Mouse (Mus musculus): Measurements from ENCODE around the gene Ikzf2. TPM values are rescaled to one million over a fixed set of nuclear protein-coding genes. Genes with fewer than 3 reads are reported as not detected.

The Ikzf2 gene
- polyA plus RNA-seq, 1 experiment: 0.18 TPM

DNA sequence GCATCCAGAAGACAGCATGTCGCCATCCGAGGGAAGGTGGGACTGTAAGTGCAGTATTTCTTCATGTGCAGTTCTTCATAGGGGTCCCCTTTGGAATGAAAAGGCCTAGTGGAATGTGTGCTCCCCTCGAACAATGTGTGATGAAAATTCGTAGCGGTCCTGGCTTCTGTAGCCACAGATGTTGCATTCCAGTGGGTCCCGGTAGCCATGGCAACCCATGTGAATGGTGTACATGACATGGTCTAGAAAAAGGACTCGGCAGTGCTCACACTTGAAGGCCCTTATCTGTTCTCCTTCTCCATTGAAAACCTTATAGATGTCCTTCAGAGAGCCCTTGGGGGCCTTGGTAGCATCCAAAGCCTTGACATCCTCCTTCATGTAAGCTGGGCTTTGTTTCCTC, 148.4 kb downstream of the Ikzf2 start:
- H3K4me3 ChIP-seq (ENCODE audit: insufficient read depth, poor library complexity, severe bottlenecking): no peak overlapping the region
- H3ac ChIP-seq (ENCODE audit: control insufficient read depth, insufficient read length, low read depth): no peak overlapping the region
- no peaks in the 10 kb centered on the region for H3K36me3 ChIP-seq (ENCODE audit: control insufficient read depth, insufficient read depth)
- TF ChIP-seq USF1 (IDR thresholded peaks at IDR 0.05; ENCODE audit: low read depth): no peak
- TF ChIP-seq MYOD1 (IDR thresholded peaks at IDR 0.05; ENCODE audit: control insufficient read depth, insufficient read length, low read depth): no peak
- TF ChIP-seq CEBPB (IDR thresholded peaks at IDR 0.05; ENCODE audit: low read depth): no peak
- no peak for TF ChIP-seq MAX (IDR thresholded peaks at IDR 0.05)
- no peak for TF ChIP-seq FOSL1 (IDR thresholded peaks at IDR 0.05; ENCODE audit: insufficient read depth, low read length, poor library complexity, severe bottlenecking)
- no peak for TF ChIP-seq CTCF (IDR thresholded peaks at IDR 0.05; ENCODE audit: control insufficient read depth, insufficient read depth, insufficient read length)
- TF ChIP-seq MYOG (IDR thresholded peaks at IDR 0.05; ENCODE audit: control insufficient read depth, extremely low read depth, insufficient read length): no peak
- no peaks in the 10 kb centered on the region for H3K27me3 ChIP-seq (ENCODE audit: control insufficient read depth, insufficient read depth, insufficient read length)
- H3K79me3 ChIP-seq (ENCODE audit: low read depth): no peaks in the 10 kb centered on the region
- no peaks in the 10 kb centered on the region for H3K79me2 ChIP-seq (ENCODE audit: control insufficient read depth, insufficient read depth)

DNA sequence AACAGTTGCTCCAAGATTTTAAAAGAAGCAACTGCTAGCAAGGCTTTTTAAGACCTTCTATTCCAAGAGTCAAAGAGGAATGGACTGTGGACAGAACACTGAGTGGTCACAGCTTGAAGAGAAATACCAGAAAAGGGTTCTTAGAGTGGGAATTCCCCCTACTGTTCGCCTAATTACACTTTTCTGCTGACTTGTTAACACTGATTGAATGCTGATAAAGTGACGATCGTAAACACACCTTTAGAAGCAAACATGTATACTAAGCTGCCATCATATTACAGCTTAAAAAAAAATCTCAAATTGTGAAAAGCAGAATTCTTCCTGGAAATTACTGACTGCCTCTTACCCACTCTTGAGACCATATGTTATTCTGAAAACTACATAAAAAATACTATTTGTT, 149.4 kb downstream of the Ikzf2 start:
- H3K79me3 ChIP-seq (ENCODE audit: low read depth): no peaks in the 10 kb centered on the region
- no peaks in the 10 kb centered on the region for H3K27me3 ChIP-seq (ENCODE audit: control insufficient read depth, insufficient read depth, insufficient read length)
- no peaks in the 10 kb centered on the region for H3K79me2 ChIP-seq (ENCODE audit: control insufficient read depth, insufficient read depth)
- no peak overlapping the region for H3ac ChIP-seq (ENCODE audit: control insufficient read depth, insufficient read length, low read depth)
- TF ChIP-seq MYOD1 (IDR thresholded peaks at IDR 0.05; ENCODE audit: control insufficient read depth, insufficient read length, low read depth): no peak
- TF ChIP-seq CEBPB (IDR thresholded peaks at IDR 0.05; ENCODE audit: low read depth): no peak
- no peak for TF ChIP-seq CTCF (IDR thresholded peaks at IDR 0.05; ENCODE audit: control insufficient read depth, insufficient read depth, insufficient read length)
- TF ChIP-seq MAX (IDR thresholded peaks at IDR 0.05): no peak
- TF ChIP-seq FOSL1 (IDR thresholded peaks at IDR 0.05; ENCODE audit: insufficient read depth, low read length, poor library complexity, severe bottlenecking): no peak
- no peak for TF ChIP-seq MYOG (IDR thresholded peaks at IDR 0.05; ENCODE audit: control insufficient read depth, extremely low read depth, insufficient read length)
- no peak for TF ChIP-seq USF1 (IDR thresholded peaks at IDR 0.05; ENCODE audit: low read depth)
- no peaks in the 10 kb centered on the region for H3K36me3 ChIP-seq (ENCODE audit: control insufficient read depth, insufficient read depth)
- H3K4me3 ChIP-seq (ENCODE audit: insufficient read depth, poor library complexity, severe bottlenecking): no peak overlapping the region

DNA sequence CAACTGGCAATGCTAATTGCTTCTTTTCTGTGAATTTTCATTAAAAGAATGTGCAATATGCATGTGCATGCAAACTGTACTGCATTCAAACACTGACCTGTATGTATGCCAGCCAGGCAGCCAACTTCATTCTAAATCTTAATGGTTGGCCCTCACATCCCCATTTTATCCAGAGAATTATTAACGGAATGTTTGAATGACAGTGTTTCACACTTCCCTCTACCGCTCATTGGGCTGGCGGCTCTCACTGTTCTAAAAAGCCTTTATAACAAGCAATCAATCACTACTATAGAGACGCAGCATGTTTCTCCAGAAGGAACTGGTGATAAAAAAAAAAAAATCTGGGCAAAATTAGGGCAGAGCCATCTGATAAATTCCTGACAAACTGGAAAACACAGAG, 151.5 kb downstream of the Ikzf2 start:
- TF ChIP-seq CEBPB (IDR thresholded peaks at IDR 0.05; ENCODE audit: low read depth): no peak
- TF ChIP-seq FOSL1 (IDR thresholded peaks at IDR 0.05; ENCODE audit: insufficient read depth, low read length, poor library complexity, severe bottlenecking): no peak
- no peak for TF ChIP-seq CTCF (IDR thresholded peaks at IDR 0.05; ENCODE audit: control insufficient read depth, insufficient read depth, insufficient read length)
- TF ChIP-seq MAX (IDR thresholded peaks at IDR 0.05): no peak
- no peak for TF ChIP-seq USF1 (IDR thresholded peaks at IDR 0.05; ENCODE audit: low read depth)
- no peak for TF ChIP-seq MYOD1 (IDR thresholded peaks at IDR 0.05; ENCODE audit: control insufficient read depth, insufficient read length, low read depth)
- TF ChIP-seq MYOG (IDR thresholded peaks at IDR 0.05; ENCODE audit: control insufficient read depth, extremely low read depth, insufficient read length): no peak
- Histone ChIP-seq H3ac (ENCODE audit: control insufficient read depth, insufficient read length, low read depth) (no peak overlapping the region), H3K79me2 (ENCODE audit: control insufficient read depth, insufficient read depth) (no peaks in the 10 kb centered on the region), H3K27me3 (ENCODE audit: control insufficient read depth, insufficient read depth, insufficient read length) (no peaks in the 10 kb centered on the region), H3K79me3 (ENCODE audit: low read depth) (no peaks in the 10 kb centered on the region), H3K36me3 (ENCODE audit: control insufficient read depth, insufficient read depth) (no peaks in the 10 kb centered on the region), H3K4me3 (ENCODE audit: insufficient read depth, poor library complexity, severe bottlenecking) (no peak overlapping the region)

DNA sequence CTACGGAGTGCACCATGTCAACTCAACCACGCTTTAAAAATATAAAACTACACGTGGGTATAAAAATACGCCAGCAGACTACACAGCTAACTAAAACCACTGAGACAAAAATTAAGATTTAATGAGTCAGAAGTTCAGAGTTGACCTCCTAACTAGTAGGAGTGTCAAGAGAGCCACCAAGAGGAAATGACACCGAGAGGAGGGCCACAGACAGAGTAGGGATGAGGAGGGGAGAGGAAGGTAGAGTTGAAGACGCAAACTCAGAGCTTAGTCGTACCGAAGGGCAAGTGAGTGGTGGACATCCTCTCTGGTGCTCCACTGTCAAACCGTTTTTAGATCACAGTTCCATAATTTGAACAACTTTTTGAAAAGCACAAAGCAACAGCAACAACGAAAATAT, 154.0 kb downstream of the Ikzf2 start:
- Histone ChIP-seq H3K27me3 (ENCODE audit: control insufficient read depth, insufficient read depth, insufficient read length) (no peaks in the 10 kb centered on the region), H3K36me3 (ENCODE audit: control insufficient read depth, insufficient read depth) (no peaks in the 10 kb centered on the region), H3K4me3 (ENCODE audit: insufficient read depth, poor library complexity, severe bottlenecking) (no peak overlapping the region), H3K79me2 (ENCODE audit: control insufficient read depth, insufficient read depth) (no peaks in the 10 kb centered on the region), H3K79me3 (ENCODE audit: low read depth) (no peaks in the 10 kb centered on the region), H3ac (ENCODE audit: control insufficient read depth, insufficient read length, low read depth) (no peak overlapping the region)
- TF ChIP-seq FOSL1 (IDR thresholded peaks at IDR 0.05; ENCODE audit: insufficient read depth, low read length, poor library complexity, severe bottlenecking) (no peak), USF1 (IDR thresholded peaks at IDR 0.05; ENCODE audit: low read depth) (no peak), MAX (IDR thresholded peaks at IDR 0.05) (no peak), CEBPB (IDR thresholded peaks at IDR 0.05; ENCODE audit: low read depth) (no peak), CTCF (IDR thresholded peaks at IDR 0.05; ENCODE audit: control insufficient read depth, insufficient read depth, insufficient read length) (no peak), MYOG (IDR thresholded peaks at IDR 0.05; ENCODE audit: control insufficient read depth, extremely low read depth, insufficient read length) (no peak), MYOD1 (IDR thresholded peaks at IDR 0.05; ENCODE audit: control insufficient read depth, insufficient read length, low read depth) (no peak)

DNA sequence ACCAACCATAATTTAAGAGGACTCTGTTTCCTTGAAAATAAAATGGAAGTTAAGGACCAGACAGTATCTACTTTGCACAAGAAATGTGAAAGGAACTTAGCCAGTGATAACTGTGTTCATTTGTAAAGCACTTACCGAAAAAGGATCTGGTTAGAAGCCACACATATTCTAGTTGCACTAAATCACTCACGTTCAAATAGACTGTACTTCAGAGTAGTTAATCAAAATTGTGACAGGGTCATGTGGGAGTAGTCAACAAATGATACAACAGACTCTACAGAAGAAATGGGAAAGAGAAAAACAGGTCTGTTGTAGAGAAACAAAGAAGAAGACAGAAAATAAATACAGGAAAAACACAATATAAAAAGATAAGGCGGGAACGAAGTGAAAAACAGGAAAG, 158.3 kb downstream of the Ikzf2 start:
- H3K36me3 ChIP-seq (ENCODE audit: control insufficient read depth, insufficient read depth): no peaks in the 10 kb centered on the region
- no peaks in the 10 kb centered on the region for H3K27me3 ChIP-seq (ENCODE audit: control insufficient read depth, insufficient read depth, insufficient read length)
- H3K79me3 ChIP-seq (ENCODE audit: low read depth): no peaks in the 10 kb centered on the region
- H3ac ChIP-seq (ENCODE audit: control insufficient read depth, insufficient read length, low read depth): no peak overlapping the region
- no peaks in the 10 kb centered on the region for H3K79me2 ChIP-seq (ENCODE audit: control insufficient read depth, insufficient read depth)
- TF ChIP-seq MAX (IDR thresholded peaks at IDR 0.05) (no peak), CTCF (IDR thresholded peaks at IDR 0.05; ENCODE audit: control insufficient read depth, insufficient read depth, insufficient read length) (no peak), CEBPB (IDR thresholded peaks at IDR 0.05; ENCODE audit: low read depth) (no peak), MYOD1 (IDR thresholded peaks at IDR 0.05; ENCODE audit: control insufficient read depth, insufficient read length, low read depth) (no peak), FOSL1 (IDR thresholded peaks at IDR 0.05; ENCODE audit: insufficient read depth, low read length, poor library complexity, severe bottlenecking) (no peak), USF1 (IDR thresholded peaks at IDR 0.05; ENCODE audit: low read depth) (no peak), MYOG (IDR thresholded peaks at IDR 0.05; ENCODE audit: control insufficient read depth, extremely low read depth, insufficient read length) (no peak)
- H3K4me3 ChIP-seq (ENCODE audit: insufficient read depth, poor library complexity, severe bottlenecking): no peak overlapping the region

DNA sequence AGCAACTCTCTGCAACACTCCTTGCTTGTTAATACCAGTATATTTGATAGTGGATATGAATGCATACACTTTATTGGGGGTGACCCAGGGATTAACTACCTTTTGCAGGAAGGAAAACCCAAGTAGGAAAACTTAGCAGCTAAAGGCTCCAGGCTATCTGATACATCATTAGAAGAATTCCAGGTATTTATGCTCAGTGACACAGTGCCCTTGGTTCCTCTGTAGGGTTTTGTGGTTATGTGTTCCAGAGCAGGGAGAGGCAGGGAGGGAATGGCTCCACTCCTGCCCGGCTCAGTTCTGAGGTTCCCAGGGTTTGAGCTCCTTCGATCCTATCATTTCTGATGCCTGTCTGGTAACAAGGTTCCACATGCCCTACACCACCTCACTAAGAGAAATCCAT, 165.4 kb downstream of the Ikzf2 start:
- Histone ChIP-seq H3K79me3 (ENCODE audit: low read depth) (no peaks in the 10 kb centered on the region), H3ac (ENCODE audit: control insufficient read depth, insufficient read length, low read depth) (no peak overlapping the region), H3K36me3 (ENCODE audit: control insufficient read depth, insufficient read depth) (no peaks in the 10 kb centered on the region), H3K79me2 (ENCODE audit: control insufficient read depth, insufficient read depth) (no peaks in the 10 kb centered on the region), H3K27me3 (ENCODE audit: control insufficient read depth, insufficient read depth, insufficient read length) (no peaks in the 10 kb centered on the region), H3K4me3 (ENCODE audit: insufficient read depth, poor library complexity, severe bottlenecking) (no peak overlapping the region)
- TF ChIP-seq CTCF (IDR thresholded peaks at IDR 0.05; ENCODE audit: control insufficient read depth, insufficient read depth, insufficient read length) (no peak), USF1 (IDR thresholded peaks at IDR 0.05; ENCODE audit: low read depth) (no peak), CEBPB (IDR thresholded peaks at IDR 0.05; ENCODE audit: low read depth) (no peak), MAX (IDR thresholded peaks at IDR 0.05) (no peak), MYOG (IDR thresholded peaks at IDR 0.05; ENCODE audit: control insufficient read depth, extremely low read depth, insufficient read length) (no peak), FOSL1 (IDR thresholded peaks at IDR 0.05; ENCODE audit: insufficient read depth, low read length, poor library complexity, severe bottlenecking) (no peak), MYOD1 (IDR thresholded peaks at IDR 0.05; ENCODE audit: control insufficient read depth, insufficient read length, low read depth) (no peak)

Data from C2C12 (cell line).